Mouse (Mus musculus) inflammation-experienced regulatory T-cells (primary cell): ENCODE data around the gene Glyat. TPM values are rescaled to one million over a fixed set of nuclear protein-coding genes. Genes with fewer than 3 reads are reported as not detected.

Experiments
- polyA plus RNA-seq, 2 experiments: library from polyadenylated mRNA; unstranded; fragments of 100-300 nt; shearing (Covaris generic); gene quantifications; one replicate each; pipeline ENCODE4 v1.2.1; 2017

Glyat gene
- polyA plus RNA-seq = not detected

DNA sequence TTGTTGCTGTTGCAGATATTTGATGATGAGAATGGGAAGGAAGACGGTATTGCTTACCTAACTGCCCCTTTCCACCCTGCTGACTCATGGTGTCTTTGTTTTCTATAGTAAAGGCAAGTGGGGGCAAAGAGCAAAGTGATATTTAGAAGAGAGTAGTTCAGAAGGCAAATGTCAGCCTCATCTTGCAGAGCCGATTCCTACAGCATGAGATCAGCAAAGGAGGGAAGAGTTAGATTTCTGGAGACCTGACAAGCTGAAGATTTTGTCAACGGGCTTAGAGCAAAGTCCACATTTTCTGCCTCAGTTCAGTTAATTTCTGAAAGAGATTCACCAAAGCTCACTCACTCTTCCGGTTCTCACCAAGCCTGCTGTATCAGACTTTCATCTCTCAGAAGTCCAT lies at the start of gene Glyat:
Gene Glyat, plus strand, starts transcription at position 133 of the 400 bp plus-strand sequence.

DNA sequence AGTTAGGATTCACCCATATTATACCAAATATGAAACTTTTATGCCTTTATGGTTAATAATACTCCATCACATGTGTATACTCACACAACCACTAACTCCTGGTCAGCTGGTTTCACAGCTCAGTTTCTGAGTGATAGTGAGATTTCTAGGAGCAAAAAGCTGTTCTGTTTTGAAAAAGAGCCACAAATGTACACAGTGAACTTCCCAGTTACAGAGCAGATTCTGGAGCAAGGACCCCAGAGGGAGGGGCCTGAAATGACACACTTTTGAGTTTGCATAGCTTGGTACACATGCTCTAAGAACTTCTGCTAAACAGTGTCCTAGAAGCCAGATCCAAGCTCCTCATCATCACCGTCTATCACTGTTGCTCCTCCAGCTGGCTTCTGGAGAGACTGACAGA lies 33.4 kb upstream of the Glyat start, which contains the start of gene Gm4952:
Gene Gm4952, plus strand, starts transcription at position 301 of the 400 bp plus-strand sequence.

DNA sequence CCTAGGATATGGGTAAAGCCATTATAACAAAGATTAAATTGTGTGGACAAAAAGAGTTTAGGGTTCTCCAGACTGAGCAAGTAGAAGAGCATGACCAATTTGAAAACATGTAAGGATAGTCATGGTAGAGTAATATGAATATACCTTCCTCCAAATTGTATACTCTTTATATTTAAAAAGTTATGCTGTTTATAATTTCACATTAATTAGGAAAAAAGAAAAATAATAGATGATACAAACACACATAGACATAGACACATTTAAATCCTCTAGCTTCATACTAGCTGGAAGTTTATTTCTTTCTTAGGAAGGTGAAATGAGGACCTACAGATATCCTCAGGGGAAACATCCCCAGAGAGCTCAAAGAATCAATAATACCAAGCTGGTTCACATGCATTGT lies 37.0 kb downstream of the Glyat start, which contains the start of gene Olfr1442:
Gene Olfr1442, plus strand, starts transcription at position 301 of the 400 bp plus-strand sequence.

DNA sequence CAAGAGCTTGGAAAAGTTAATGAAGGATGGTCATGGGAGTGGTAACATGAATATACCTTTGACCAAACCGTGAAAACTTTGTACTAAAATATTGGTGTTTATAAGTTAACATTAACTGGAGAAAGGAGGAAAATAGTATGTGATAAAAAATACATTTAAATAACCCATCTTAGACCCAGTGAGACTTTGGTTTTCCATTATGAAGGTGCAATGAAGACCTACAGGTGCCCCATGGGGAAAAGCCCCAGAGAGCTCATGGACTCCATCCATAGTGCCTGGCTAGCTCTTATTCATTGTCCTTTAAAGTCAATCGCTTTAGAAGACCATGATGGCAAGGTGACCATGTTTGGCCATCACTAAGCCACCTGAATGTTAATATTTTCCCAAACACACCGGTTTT lies 44.7 kb downstream of the Glyat start, which contains the start of gene Olfr1443:
Gene Olfr1443, plus strand, starts transcription at position 301 of the 400 bp plus-strand sequence.

DNA sequence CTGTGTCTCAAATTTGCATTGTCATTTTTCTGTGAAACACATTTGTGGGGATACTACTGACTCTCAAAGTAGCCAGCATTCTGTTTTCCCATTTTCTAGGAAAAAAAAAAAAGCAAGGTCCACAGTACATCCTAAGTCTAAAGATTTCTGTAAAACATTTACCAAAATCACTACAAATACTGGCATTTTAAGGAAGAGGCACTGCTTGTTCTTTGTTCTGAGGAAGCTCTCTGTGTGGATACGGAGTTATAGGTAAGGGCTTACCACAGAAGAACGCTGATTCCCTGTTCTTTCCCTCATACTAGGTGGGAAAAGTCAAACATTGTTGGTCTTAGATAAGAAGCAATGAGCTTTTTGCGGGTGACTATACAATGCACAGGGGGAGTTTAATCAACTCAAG lies 62.5 kb downstream of the Glyat start, which contains the start of gene Keg1:
Gene Keg1, plus strand, starts transcription at position 197 of the 400 bp plus-strand sequence.

Other genes starting within 250 kb of the Glyat start
- under 1 TPM in 1 of 2 experiments, not detected in 1; 0.23 TPM for gene Olfr1440, start 246.0 kb upstream of the Glyat start, polyA plus RNA-seq
- gene Olfr1441, start 215.9 kb upstream of the Glyat start, polyA plus RNA-seq = not detected
- under 1 TPM; 0.11 to 0.21 TPM for gene Pfpl, start 205.4 kb upstream of the Glyat start, polyA plus RNA-seq
- 1 to 10 TPM in 1 of 2 experiments, under 1 TPM in 1; 0.04 to 1.4 TPM for gene Mpeg1, start 172.5 kb upstream of the Glyat start, polyA plus RNA-seq
- 1 to 10 TPM; 7.9 to 9.0 TPM for gene Dtx4, start 131.9 kb upstream of the Glyat start, polyA plus RNA-seq
- gene Fam111a, start 87.6 kb upstream of the Glyat start, polyA plus RNA-seq = 10 to 100 TPM; 42.0 to 45.4 TPM
- gene Gm4952, start 33.3 kb upstream of the Glyat start, polyA plus RNA-seq = under 1 TPM in 1 of 2 experiments, not detected in 1; 0.37 TPM
- gene Olfr1442, start 37.1 kb downstream of the Glyat start, polyA plus RNA-seq = under 1 TPM in 1 of 2 experiments, not detected in 1; 0.93 TPM
- not detected for gene Olfr1443, start 44.8 kb downstream of the Glyat start, polyA plus RNA-seq
- gene Keg1, start 62.5 kb downstream of the Glyat start, polyA plus RNA-seq = not detected
- under 1 TPM in 1 of 2 experiments, not detected in 1; 0.78 TPM for gene Cntf, start 132.3 kb downstream of the Glyat start, polyA plus RNA-seq
- 10 to 100 TPM; 11.4 to 19.8 TPM for gene Zfp91, start 162.8 kb downstream of the Glyat start, polyA plus RNA-seq
- 100 to 1,000 TPM; 169 to 225 TPM for gene Lpxn, start 162.9 kb downstream of the Glyat start, polyA plus RNA-seq
- gene Gm5244, start 213.4 kb downstream of the Glyat start, polyA plus RNA-seq = not detected
- under 1 TPM in 1 of 2 experiments, not detected in 1; 0.53 TPM for gene Olfr1444, start 224.0 kb downstream of the Glyat start, polyA plus RNA-seq